Mouse (Mus musculus): ENCODE measurements around the gene Cpt1c. TPM values are rescaled to one million over a fixed set of nuclear protein-coding genes. Genes with fewer than 3 reads are reported as not detected.

The Cpt1c gene
- total RNA-seq, 4 experiments from 2014 or later: 1.4 to 2.7 (median 1.8) TPM

DNA sequence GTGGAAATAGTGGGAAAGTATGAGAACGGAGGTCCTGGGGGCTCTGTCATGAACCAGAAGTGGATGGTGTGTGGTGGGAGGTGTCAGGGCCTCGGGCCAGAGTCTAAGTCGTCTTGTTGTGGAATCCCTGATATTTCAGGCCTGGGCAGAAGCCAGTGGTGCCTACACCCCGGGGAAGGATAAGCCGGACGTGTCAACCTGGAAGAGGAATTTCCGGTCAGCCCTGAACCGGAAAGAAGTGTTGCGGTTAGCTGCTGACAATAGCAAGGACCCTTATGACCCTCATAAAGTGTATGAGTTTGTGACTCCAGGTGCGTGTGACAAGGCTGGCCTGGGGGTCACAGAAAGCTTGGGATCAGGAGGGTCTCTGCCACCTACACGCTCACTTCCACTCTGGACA lies 25.1 kb upstream of the Cpt1c start:
- DNase-seq (ENCODE audit: low spot score): peak; percentile 41

DNA sequence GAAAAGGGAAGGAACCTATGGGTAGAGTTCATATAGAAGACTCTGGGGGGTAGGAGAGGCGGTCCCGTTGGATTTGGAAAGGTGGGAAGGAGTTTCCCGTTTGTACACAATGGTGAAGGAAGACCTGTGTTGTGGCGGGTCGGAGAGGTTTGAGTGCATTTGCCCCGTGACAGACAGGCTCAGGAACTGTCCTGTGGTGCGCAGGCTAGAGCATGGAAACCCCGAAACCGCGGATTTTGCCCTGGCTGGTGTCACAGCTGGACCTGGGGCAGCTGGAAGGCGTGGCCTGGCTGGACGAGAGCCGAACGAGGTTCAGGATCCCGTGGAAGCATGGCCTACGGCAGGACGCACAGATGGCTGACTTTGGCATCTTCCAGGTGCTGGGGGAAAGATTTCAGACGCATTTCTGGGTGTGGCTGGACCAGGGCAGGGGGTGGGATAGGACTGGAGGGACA lies 23.9 kb upstream of the Cpt1c start, which contains the start of gene Bcl2l12:
TSS of gene Bcl2l12 (minus strand) at position 212 of the 455 bp plus-strand sequence.
- no peak for DNase-seq (ENCODE audit: low spot score)

DNA sequence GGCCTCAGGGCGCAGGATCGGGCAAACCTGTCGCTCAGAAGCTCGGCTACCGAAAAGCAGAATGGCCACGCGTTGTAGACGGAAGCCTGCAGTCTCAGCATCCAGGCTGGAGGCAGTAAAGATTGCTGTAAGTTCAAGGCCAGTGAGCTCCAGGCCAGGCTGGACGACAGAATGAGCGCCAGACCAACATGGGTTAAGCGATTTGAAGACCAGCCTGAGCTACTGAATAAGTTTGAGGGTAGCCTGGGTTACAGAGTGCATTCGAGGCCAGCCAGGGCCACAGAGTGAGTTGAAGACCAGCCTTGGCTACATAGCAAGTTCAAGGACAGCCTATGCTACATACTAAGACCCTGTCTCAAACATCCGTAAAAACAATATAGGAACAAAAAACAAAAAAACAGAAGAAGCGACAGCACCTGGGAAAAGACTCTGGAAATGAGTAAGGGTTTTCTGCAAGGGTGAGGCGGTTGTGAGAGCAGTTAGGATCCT lies 23.3 kb upstream of the Cpt1c start:
- DNase-seq (ENCODE audit: low spot score): no peak

DNA sequence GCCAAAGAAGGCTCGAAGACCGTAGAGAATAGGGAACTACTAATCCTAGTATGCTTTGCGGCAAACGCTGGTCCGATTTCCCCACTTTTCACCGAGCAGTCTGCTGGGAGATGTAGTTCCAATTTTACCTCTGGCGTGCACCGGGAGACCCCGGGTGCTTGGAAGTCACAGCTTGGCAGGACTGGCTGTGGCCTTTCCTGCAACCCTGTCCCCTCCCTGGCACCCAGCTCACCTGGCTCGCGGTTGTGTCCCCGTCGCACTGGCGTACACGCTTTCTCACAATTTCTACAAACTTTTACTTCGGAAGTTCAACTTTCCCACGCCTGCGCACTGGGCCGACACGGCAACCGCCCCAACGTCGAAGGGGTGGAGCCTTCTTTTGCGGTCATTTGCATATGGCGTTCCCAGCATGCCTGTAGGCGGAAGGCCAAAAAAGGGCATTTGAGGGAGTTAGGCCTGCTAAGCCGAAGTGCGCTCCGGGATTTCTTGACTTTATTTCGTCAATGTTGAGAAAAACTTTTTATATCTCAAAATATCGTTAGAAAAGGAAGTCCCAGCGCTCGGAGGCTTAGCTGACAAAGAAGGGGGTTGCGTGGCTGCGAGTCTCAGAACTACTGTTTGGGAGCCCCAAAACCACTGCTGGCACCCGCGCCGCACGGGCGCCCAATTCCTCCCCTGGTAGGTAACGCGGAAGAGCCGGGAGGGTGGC lies 22.7 kb upstream of the Cpt1c start, which contains the start of gene Irf3:
TSS of gene Irf3 (plus strand) at position 418 of the 709 bp plus-strand sequence.
- peak; percentile 99 for DNase-seq (ENCODE audit: low spot score)

DNA sequence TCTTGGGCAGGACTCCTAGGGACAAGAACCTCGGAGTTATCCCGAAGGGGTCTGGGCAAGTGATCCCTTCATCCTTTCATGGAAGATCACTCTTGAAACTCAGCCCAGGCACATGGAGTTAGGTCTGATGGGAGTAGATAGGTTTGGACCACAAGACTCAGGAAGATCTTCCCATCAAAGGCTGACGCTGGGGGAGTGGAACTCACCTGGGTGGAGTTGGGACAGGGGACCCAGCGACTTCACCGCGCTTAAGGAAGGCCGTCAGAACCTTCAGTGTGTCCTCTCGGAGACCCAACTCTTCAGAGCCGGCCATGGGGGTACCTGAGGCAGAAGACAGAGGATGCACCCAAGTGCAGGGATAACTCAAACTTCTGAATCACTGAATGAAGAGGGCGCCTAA lies 22.0 kb upstream of the Cpt1c start:
- DNase-seq (ENCODE audit: low spot score): no peak

DNA sequence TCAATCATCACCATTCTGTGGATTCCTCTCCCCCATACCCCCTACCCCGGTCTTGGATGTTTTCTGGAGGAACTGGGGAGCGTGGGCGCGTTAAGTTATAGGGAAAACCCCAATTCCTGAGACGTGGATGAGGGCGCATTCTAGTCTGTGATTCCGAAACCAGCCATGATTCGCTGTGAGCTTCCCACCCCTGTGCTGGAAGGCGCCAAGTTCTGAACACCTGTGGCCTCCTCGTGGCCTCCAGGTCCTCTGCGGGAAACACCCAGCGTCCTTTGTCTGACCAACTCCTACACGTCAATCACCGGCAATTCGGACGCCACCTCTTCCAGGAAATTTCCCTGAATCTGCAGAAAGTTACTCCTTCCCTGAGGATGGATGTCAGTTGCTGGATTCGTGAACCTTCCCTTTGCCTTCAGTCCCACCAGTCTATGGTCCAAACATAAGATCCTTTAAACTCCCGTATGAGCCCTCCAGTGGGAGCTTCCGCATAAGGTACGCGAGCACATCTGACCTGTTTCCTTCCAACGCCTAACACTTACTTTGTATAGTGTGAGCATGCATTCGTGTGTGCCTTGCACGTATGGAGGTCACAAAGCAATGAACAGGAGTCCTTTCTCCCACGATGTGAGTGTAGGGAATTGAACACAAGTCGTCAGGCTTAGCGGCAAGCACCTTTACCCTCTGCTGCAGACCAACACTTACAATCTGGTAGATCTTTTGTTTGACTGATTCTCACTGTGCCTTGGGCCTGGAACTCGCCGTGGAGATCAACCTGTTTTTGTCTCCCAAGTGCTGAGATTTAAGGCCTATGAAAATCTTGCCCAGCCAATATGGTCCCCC lies 12.4 kb upstream of the Cpt1c start:
- no peak for DNase-seq (ENCODE audit: low spot score)

DNA sequence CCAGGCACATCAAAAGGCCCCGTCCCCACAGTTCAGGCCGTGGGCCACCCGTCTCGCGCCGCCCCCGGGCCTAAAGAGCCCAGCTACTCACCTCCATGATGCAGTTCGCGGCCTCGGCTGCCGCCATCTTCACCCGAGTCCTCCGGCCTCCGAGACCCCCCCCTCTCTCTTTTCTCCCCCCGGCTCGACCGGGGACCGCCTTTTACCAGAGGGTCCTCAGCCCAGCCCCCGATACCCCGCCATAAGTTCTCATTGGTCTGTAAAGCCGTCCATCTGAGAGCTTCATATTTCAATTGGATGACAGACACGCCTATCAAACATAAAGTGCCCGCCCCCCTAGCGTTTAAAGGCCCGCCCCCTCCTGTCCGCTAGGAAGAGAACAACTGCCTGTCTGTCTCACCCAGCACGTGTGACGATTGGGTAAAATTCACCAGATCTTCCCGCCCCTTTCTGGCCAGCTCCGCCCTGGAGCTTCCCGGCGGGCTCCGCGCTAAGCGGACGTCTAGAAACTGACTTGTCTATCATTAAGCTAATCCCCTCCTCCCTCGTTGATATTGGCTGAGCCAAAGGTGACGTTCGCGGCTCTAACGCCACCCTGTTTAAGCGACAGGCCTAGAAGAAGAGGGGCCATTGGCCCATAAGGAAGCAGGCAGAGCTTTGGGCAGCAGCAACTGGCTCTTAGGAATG lies 11.7 kb upstream of the Cpt1c start, which contains the start of gene Prmt1:
TSS of gene Prmt1 (minus strand) at position 377 of the 687 bp plus-strand sequence.
- peak; percentile 99 for DNase-seq (ENCODE audit: low spot score)

DNA sequence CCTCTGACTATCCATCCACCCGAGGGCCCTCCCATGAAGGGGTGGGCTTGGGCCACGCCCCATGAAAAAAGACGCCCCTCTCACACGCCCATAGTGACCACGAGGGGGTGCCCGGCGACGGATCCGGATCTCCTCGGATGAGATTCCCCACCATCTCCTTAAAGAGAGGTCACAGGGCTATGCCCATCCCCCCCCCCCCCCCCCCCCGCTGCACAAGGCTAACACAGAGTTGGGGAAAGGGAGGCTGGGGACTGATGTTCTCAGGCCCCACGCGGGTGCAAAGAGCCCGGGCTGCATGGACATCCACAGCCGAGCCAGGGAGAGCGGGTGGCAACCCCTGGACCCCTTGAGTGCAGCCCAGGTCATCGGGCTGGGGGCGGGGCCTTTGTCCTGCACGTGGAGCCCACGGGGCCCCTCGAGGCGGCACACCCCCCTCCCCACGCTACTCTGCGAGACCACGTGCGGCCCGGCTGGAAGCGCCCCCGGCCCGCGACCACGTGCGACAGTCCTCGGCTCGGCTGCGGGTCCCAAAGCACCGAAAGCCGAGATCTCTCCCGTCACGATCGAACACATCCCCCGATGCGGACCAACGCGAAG lies 11.0 kb upstream of the Cpt1c start:
- DNase-seq (ENCODE audit: low spot score): peak; percentile 51

DNA sequence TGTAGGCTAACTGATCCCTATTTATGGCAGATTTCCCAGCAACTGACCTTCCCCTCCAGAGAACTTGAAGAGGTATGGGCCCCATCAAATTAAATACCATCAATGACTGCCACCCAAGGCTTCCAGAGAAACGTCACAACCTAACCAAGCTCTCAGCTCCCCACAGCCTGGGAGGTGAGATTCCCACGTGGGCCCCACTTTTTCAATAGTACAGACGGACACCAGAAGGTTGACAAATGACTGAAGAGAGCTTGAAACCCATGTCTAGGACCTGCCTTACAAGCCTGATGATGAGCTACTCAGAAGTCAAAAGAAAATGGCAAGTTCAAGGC lies 10.1 kb upstream of the Cpt1c start:
- DNase-seq (ENCODE audit: low spot score): no peak

DNA sequence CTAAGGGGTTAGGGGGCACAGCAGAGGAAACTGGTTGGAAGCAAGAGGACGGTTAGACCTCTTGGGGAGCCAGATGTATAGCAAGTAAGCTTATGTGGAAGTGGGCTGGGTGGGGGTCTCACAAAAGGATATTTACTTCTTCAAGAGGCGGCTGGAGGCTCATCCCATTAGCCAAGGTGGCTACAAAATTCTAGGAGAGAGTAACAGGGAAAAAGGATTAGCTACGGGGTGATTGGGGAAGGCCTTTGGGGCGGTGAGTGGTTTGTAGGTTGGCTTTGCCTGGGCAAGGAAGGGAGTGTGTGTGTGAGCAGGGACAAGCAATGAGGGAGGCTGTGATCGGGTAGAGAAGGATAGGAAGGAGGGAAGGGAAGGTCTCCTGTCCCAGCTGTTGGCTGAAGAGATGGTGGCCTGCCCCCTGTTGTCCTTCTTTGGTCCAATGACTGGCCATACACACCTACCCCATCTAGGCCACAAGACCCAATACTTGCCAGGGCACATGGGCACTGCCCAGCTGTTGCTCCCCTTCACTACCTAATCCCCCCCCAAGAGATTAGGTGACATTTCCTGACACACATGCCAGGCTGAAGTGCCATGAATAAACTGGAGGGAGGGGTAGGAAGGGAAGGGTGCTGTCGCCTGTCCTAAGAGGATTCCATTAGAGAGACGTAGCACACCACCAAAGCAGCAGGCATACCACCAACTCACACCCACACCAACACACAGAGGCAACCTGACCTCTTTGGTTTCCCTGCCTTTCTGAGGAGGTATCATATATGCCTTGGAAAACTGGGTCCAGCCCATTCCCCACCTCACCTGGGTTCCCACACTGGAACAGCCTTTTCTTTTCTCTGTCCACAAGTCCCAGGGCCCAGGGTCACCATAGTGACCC lies 9.5 kb upstream of the Cpt1c start:
- no peak for DNase-seq (ENCODE audit: low spot score)

DNA sequence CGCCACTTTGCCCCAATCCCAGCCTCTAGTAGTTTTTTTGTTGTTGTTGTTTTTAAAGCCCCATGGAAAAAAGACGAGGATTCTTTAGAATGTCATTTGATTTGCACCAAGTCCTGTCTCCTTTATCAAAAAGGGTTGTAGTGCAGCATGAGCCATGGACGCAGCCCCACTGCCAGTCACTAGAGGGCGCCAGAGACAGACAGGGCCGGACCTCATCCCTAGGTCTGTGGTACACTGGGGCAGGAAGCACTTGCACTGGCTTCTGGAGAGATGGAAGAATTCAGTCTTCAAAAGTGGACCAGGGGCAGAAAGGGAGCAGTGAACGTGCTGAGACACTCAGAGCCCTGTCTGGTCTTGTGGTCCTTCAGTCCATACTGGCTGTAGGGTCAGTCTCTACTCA lies 8.4 kb upstream of the Cpt1c start:
- DNase-seq (ENCODE audit: low spot score): peak; percentile 85

DNA sequence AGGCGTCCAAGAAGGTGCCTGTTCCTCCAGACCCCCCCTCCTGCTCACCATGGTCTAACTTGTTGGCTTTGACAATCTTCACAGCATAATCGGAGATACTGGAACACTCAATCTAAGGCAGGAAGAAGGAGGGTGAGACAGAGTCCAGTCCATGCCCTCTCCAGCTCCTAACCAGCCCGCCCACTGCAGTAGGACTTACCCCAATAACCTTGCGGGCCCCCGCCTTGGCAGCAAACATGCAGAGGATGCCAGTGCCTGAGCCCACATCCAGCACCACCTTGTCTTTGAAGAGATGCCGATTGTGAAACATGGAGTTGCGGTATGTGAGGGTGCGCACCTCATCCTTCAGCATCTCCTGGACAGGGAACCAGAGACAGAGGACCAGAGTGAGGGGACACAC lies 6.9 kb upstream of the Cpt1c start:
- DNase-seq (ENCODE audit: low spot score): no peak

DNA sequence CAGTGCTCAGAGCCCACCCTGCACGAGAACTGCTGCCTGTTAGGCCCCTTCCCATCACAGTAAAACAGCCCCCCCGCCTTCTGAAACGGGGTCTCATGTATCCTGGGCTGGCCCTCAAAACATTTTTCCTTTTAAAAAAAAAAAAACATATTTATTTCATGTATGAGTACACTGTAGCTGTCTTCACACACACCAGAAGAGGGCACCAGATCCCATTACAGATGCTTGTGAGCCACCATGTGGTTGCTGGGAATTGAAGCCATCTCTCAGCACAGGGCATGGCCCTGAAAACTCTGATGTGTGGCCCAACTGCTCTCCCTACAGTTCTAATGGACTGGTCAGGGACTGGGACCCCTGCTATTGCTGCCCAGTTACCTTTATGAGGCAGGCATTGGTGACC lies 3.6 kb upstream of the Cpt1c start:
- no peak for DNase-seq (ENCODE audit: low spot score)

DNA sequence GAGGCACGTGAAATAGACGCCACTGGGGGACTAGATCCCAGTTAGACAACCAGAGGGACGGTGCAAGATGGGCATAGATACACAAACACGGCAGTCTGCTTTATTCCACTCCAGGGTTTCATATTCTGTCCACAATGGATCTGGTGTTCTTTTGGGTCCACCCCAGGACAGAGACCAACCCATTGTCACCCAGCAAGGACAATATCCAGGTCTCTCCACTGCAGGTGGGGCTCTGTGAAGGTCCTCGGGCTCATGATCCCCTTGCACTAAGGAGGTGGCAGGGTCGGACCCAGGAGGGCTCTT lies 417 bp upstream of the Cpt1c start:
- DNase-seq (ENCODE audit: low spot score): no peak

DNA sequence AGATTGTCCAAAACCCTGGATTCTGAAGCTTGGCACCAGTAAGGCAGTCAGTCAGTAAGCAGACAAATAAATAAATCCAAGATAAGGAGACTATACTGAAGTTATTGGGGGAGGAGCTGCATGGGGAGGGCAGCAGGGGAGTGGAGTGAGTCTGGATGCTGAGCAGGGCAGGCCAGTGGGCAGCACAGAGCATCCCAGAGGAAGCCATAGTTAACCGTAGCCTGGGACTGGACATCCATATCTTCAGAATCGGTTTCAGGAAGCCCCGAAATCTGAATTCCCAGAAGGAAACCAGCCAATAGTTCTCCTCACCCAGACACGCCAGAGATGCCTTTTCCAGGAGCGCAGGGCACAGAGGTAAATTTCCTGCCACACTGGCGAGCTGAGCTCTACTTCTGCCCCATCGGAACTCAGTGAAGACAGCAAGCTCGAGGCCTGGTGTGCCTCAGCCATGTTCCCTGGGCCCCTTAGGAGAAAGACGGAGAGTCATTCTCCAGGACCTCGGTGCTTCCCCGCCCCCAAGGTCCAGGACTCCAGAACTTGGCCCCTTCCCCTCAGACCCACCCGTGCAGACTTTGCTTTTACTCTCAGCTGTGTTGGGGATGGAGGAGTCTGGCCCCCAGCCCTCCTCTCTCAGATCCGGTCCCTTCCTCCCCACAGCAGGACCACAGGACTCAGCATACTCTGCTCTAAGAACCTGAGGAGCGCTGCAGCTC lies 1.1 kb downstream of the Cpt1c start:
- no peak for DNase-seq (ENCODE audit: low spot score)

DNA sequence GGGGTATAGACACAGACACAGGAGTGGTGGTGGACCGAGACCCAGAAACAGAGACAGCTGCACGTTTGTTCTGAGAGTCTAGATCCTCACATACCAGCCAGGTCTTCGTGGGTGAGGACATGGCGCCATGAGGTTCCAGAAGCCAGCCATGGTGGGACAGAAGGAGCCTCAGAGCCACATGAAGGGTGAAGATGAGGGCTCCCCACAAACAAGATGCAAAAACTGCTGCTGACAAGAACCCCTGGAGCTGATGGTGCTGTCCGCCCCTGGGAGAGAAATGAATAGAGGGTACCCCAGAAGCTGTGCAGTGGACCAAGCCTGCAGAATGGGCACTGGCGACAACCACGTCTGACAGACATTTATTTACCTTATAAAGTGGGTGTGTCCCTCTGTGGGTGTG lies 3.5 kb downstream of the Cpt1c start:
- DNase-seq (ENCODE audit: low spot score): no peak

DNA sequence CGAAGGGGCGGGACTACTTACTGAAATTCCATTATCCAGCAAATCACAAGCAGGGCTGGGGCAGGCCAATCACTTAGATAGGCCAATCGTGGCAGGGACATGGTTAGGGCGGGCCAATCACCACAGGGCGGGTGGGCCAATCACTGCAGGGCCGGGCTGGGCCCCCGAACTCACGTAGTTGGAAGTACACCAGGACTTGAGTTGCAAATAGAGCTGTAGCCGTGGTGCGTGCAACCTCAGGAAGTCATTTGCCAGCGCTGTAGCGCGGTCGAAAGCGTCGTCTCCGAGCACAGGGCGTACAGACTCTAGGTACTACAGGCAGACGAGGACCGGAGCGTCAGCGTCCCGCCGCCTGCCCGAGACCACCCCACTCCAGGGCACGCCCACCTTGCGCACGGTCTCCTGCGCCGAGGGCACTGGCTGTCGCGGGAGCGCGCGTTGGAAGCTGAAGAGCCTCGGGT lies 4.4 kb downstream of the Cpt1c start:
- DNase-seq (ENCODE audit: low spot score): peak; percentile 82

DNA sequence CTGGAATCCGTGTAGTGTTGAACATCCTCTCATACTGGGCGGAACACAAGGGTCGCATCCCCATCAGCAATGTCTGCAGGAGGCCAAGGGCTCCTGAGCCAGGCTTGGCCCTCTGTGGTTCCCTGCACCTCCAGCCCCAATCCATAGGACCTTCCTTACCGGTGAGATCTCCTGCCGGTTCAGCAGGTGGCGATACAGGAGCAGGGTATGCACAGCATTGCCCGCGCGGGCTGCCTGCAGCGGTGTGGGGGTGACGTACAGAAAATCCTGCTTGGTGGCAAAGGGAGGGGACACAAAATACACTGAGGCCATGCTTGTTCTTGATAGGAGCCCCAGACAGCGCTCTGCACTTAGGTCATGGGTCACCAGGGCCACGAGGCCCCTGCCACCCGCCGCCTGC lies 8.0 kb downstream of the Cpt1c start:
- no peak for DNase-seq (ENCODE audit: low spot score)

DNA sequence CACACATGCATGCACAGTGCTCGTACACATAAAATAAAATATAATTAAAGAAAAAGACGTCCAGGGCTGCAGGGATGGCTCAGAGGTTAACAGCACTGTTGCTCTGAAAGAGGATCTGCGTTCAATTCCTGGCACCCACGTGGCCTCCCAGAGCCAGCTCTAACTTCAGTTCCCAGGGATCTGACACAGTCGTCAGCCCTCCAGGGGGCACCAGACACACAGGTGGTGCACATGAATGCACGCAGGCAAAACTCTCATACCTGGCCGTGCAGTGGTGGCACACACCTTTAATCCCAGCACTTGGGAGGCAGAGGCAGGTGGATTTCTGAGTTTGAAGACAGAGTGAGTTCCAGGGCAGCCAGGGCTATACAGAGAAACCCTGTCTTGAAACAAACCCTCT lies 8.7 kb downstream of the Cpt1c start:
- no peak for DNase-seq (ENCODE audit: low spot score)

DNA sequence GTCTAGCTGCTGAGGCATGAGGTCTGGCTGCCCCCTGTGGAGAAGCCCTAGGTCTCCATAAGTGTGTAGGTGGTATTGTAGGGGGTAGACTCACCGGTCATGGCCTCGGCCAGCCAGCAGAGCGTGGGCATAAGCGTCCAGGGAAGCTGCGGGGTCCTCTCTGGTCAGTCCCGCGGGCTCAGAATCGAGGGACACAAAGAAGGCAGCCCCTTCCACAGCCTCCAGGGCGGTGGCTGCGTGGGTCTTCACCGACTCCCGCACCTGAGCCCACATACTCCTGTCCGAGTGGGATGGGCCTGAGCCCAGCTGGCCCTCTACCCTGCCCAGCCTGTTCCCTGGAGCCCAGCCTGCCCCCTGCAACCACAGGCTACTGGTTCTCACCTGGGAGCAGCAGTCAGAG lies 9.7 kb downstream of the Cpt1c start:
- DNase-seq (ENCODE audit: low spot score): no peak
